Mouse (Mus musculus) heart, adult 11 months (tissue): ENCODE results near the gene Ubac2.

Source experiments
- DNase-seq: peaks from one replicate; pipeline ENCODE4 v3.0.0; 2022

Gene Ubac2

GRCm38 (mm10) chr14:121895316-121895715 lies 16.9 kb downstream of the Ubac2 start:
- DNase-seq = no peak

GRCm38 (mm10) chr14:121896126-121897090 lies 18.0 kb downstream of the Ubac2 start:
- DNase-seq = no peak

- no peak for DNase-seq
These were observed 19.4 kb downstream of the Ubac2 start for GRCm38 (mm10) chr14:121897773-121898172.

- no peak for DNase-seq
These were observed 20.1 kb downstream of the Ubac2 start for GRCm38 (mm10) chr14:121898509-121898908.

GRCm38 (mm10) chr14:121899071-121899470 lies 20.7 kb downstream of the Ubac2 start:
- DNase-seq = no peak

- DNase-seq = no peak
These were observed 23.1 kb downstream of the Ubac2 start for GRCm38 (mm10) chr14:121901511-121901910.

- DNase-seq = no peak
These were observed 25.0 kb downstream of the Ubac2 start for GRCm38 (mm10) chr14:121903381-121903876.

- no peak for DNase-seq
These were observed 26.3 kb downstream of the Ubac2 start for GRCm38 (mm10) chr14:121904754-121905153.

- no peak for DNase-seq
These were observed 28.0 kb downstream of the Ubac2 start for GRCm38 (mm10) chr14:121906341-121906991.

- DNase-seq = no peak
These were observed 28.7 kb downstream of the Ubac2 start for GRCm38 (mm10) chr14:121906992-121907681.

GRCm38 (mm10) chr14:121909868-121910267 lies 31.4 kb downstream of the Ubac2 start:
- DNase-seq = no peak

- no peak for DNase-seq
These were observed 34.1 kb downstream of the Ubac2 start for GRCm38 (mm10) chr14:121912501-121912900.

GRCm38 (mm10) chr14:121915143-121915542 lies 36.7 kb downstream of the Ubac2 start:
- DNase-seq = no peak

- DNase-seq = no peak
These were observed 37.2 kb downstream of the Ubac2 start, which contains the start of gene Gpr18 for GRCm38 (mm10) chr14:121915621-121916020. Gene Gpr18, minus strand, starts transcription at chr14:121915781.

- no peak for DNase-seq
These were observed 38.1 kb downstream of the Ubac2 start for GRCm38 (mm10) chr14:121916311-121917094.

- peak; percentile 74 for DNase-seq
These were observed 39.8 kb downstream of the Ubac2 start for GRCm38 (mm10) chr14:121918266-121918665.

- DNase-seq = peak; percentile 80
These were observed 41.3 kb downstream of the Ubac2 start for GRCm38 (mm10) chr14:121919752-121920151.

- DNase-seq = peak; percentile 71
These were observed 42.2 kb downstream of the Ubac2 start for GRCm38 (mm10) chr14:121920511-121921124.

- peak; percentile 76 for DNase-seq
These were observed 43.6 kb downstream of the Ubac2 start for GRCm38 (mm10) chr14:121922016-121922415.

- DNase-seq = peak; percentile 79
These were observed 44.3 kb downstream of the Ubac2 start for GRCm38 (mm10) chr14:121922731-121923130.

GRCm38 (mm10) chr14:121924876-121925275 lies 46.5 kb downstream of the Ubac2 start:
- peak; percentile 59 for DNase-seq

GRCm38 (mm10) chr14:121926901-121927300 lies 48.5 kb downstream of the Ubac2 start:
- DNase-seq = no peak
